Mouse (Mus musculus) naive thymus-derived CD4-positive, alpha-beta T cell, adult 2 months (primary cell): ENCODE measurements around the gene Prdm16.

ENCODE experiments used
- DNase-seq: peaks from one replicate; pipeline ENCODE4 v3.0.0-alpha.2; 2011; ENCODE audit warnings: low read depth

The Prdm16 gene

GRCm38 (mm10) chr4:154639591-154640442 is 3.1 kb upstream of the Prdm16 start:
- no peak for DNase-seq

GRCm38 (mm10) chr4:154639126-154639525 is 2.5 kb upstream of the Prdm16 start:
- no peak for DNase-seq

DNA sequence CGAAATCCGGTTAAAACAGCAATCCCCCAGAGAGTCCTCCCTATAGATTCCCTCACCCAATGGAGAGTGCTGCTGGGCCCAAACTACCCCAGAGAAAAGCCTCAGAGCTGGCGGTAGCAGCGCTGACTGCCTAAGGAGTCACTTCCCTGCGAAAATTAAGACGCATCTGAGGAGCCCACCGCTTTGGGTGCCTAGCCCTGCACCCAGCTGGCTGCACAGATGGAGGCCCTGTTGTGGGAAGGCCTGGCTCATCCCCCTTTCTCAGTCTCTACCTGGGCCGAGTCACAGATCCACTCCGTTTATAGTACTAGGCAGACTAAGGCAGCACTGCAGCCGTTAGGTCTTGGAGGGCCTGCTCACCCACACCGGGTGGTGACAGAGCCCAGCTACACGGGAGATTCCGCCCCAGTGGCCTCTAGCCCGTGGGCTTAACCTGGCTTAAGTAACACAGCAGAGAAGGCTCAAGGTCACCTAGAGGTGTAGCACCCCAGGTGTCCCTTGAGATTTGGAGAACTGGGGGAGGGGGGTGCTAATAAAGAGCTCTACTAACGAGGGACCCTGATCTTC is 1.7 kb upstream of the Prdm16 start:
- DNase-seq = no peak

- no peak for DNase-seq
Measured at GRCm38 (mm10) chr4:154637468-154638319, 1.0 kb upstream of the Prdm16 start.

DNA sequence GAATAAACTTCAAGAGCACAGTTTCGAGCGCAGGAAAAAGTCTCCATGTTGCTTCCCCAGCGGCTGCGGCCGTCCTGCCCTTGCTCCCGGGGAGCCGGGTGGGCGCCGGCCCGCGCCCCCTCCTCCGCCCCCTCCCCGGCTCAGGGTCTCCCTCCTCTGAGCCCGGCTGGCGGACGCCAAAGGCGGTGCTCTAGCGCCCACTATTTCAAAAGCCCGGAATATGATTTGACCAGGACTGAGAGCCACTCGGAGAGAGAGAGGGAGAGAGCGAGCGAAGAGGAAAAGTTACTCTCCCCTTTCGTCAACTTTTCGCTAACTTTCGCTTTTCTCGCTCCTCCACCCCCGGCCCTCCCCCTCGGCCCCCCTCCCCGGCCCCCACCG is 630 bp downstream of the Prdm16 start:
- DNase-seq = no peak

- no peak for DNase-seq
Measured at GRCm38 (mm10) chr4:154635241-154636052, 1.2 kb downstream of the Prdm16 start.

DNA sequence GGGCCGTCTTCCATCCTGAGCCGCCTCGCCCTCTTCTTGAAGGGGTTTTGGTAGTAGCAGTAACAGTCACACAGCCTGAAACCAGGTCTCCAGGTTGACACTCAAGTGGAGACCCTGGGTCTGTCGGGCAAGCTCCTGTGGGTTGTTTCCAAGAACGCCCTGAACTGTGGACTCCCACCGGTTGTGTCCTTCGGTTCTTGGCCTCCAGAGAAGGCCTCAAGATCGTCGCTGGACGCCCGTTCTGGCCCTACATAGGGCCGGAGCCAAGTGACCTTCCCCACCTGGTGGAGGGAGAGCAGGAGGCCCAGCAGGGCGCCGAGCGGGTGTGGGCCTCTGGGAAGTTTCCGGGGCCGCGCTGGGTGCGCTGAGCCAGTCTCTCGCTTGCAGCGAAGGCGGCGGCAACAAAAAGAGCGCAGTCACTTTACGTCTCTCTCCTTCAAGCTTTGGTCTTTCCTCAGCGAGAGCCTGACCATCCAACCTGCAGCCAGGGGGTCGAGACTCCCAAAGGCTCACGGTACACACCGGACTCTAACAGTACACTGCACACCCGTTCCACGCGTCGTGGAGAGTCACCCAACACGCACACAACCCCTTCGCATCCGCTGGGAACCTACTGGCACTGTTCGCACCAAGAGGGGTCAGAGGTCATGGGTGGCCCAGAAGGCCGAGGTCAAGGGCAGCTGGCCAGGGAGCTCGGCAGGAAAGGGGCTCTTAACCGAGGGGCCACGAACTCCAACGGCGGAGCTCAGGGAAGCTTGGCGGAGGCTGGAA is 2.0 kb downstream of the Prdm16 start:
- no peak for DNase-seq

DNA sequence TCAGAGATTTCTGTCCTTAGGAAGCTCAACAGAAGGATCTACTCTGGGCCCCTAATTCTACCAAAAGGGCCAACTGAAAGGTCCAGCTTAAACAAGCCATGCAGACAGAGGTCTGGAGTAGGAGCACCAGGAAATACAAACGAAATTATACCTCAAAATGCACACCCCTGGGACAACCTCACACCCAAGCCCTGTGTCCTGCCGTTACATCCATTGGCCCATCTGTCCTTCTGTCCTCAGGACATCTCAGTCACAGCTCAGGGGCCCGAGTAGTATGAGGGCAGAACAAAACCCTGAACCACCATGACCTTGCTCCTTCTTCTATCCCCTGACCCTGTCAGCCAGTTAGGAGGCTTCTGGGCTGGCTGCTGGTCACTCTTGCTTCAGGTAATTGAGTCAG is 2.7 kb downstream of the Prdm16 start:
- no peak for DNase-seq

DNA sequence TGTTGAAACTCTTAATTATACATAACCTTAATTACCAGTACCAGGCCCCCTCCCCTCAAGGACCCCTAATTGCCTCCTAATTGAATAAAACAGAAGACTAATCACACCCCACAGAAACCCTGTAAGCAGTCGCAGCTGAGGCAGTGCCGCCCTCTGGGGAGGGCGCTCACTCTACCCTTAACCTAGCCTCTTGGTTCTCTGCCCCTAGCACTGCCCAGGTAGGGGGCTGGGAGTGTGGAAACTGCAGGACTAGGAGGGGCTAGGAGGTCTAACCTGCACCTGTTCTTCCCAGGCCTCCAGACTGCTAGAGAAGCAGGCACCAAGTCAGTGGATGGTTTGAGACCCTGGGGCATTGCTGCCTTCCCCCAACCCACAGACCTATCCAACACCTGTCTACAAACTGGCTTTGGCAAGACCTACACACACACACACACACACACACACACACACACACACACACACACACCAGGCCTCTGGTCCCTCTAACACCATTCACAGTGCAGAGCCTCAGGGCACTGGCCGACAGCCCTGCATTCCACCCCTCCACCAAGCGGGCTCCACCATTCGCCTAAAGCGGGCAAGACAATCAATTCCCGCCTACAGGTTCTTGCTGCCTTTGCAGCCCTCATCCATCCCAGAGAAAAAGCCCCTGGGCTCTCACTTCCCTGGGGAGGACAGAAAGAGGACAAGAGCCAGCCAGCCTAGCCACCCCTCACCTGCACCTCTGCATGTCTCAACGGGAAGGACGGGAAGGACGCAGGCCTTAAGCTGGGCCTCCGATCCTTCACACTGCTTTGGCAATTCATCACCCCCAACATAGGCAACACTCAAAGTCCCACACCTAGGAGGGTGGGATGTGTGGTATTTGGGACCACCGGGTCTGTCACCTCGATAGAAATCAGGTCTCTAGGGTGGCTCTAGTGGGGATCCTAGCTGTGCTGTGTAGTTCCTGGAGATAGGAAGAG is 3.6 kb downstream of the Prdm16 start:
- DNase-seq = no peak

DNA sequence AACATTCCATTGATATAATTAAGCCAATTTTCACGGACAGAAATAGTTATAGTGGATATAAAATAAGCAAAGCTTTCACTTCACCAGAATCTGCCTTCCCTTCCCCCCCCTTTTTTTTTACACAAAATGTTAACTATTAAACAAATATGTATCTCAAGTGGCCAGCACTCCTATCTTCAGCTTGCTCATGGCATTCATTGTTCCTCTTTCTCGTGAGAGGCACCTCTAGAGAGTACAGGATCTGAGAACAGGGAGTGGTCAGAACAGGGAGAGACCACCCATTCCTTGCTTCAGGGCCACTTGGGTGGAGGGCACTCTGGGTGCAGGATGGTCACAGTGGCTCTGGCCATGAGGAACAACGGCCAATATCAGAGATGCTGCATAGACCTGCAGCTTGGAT is 5.9 kb downstream of the Prdm16 start:
- no peak for DNase-seq

GRCm38 (mm10) chr4:154627419-154628142 is 9.1 kb downstream of the Prdm16 start:
- DNase-seq = no peak

DNA sequence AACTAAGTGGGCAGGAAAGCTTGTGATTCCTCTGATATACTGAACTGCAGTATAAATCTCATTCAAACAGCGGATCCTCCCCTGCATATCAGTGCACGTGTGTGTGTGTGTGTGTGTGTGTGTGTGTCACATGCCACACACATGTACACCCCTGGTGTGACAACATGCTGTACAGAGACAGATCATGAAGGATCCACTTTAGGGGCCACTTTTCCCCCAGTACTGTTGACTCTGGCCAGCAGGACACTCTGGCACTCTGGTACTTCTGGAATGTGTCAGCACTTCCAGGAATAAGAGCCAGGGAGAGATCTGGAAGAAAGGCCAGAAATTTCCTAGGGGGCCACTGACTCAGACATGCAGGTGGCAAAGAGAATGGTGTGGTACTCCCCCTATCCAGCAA is 10.4 kb downstream of the Prdm16 start:
- no peak for DNase-seq

DNA sequence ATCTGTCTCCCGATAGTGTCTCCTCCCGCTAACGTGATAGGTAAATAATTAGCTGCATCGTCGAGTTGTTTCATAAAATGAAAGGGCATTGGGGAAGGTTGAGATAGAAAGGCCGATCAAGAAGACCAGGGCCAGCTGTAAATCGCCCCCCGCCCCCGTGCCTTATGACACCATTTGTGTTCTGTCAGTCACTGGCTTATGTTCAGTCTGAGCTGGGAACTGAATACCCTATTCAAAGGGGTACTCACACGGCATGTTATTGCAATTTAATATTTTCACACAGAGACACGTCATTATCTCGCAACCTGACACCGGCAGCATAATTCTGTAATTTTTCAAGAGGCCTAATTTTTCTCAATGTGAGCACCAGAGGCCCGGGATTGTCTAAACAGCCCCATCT is 11.0 kb downstream of the Prdm16 start:
- no peak for DNase-seq

GRCm38 (mm10) chr4:154623241-154623640 is 13.4 kb downstream of the Prdm16 start:
- no peak for DNase-seq

GRCm38 (mm10) chr4:154622521-154622920 is 14.2 kb downstream of the Prdm16 start:
- DNase-seq = no peak

- DNase-seq = no peak
Measured at GRCm38 (mm10) chr4:154611167-154611566, 25.5 kb downstream of the Prdm16 start.

DNA sequence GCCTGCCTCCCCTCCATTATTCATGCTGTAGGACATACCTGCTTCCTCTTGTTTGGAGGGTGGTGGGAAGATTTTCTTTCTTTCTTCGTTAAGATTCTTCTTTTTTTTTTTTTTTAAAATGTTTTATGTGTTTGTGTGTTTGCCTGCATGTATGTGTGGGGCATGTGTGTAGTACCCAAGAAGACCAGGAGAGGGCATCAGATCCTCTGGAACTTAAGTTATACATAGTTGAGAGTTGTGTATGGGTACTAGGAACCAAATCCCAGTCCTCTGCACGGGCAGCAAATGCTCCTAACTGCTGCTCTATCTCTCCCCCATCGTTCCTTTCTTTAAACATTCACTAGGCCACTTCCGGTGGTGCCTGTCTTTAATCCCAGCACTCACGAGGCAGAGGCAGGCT is 28.9 kb downstream of the Prdm16 start:
- DNase-seq = no peak

GRCm38 (mm10) chr4:154604442-154604830 is 32.2 kb downstream of the Prdm16 start:
- no peak for DNase-seq

DNA sequence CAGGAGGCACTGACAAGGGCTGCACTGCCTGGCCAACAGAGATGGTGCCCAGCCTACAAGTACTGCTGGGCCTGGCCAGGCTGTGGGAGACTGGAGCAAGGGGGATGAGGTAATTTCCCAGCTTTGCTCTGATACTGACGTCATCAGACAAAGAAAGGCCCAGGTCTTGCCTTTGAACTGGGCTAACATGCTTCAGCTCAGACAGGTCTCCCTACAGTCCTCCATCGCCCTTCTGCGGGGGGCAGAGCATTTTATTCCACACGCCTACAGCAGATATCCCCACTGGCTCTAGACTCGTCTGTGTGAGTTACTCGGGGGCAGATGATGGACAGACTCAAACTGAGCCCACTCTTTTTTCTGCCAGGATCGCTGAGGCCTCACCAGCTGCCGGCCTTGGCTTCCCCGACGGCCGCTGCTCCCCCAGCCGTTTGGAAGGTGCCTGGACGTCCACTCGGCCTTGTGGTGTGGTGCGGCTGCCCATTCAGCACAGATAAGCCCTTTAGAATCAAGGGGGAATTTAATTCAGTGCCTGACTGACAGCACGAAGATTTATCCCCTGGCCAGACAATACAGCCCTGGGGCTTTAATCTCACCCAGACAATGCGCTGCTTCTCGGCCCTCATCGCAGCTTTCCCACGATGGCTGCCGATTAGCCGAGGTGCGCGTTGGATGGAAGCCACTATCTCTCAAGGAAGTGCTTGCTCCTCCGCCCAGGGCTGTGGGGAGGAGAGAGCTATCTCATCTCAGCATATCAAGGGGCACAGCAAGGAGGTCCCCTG is 32.8 kb downstream of the Prdm16 start:
- no peak for DNase-seq
